Mouse (Mus musculus) limb, embryonic 11.5 days (tissue): ENCODE measurements around the gene Prdm4. TPM values are rescaled to one million over a fixed set of nuclear protein-coding genes. Genes with fewer than 3 reads are reported as not detected.

ENCODE experiments used
- ATAC-seq: fragments of 200-750 bp; cut with Nextera tagmentation; 2 replicates; pipeline ENCODE4 v1.8.0; 2017; ENCODE audit warnings: low read depth; ENCODE audit not compliant: insufficient number of reproducible peaks, low FRiP score, low TSS enrichment
- DNase-seq: peaks from one replicate; pipeline ENCODE4 v3.0.0-alpha.2; 2015; ENCODE audit warnings: low spot score
- H3K27ac ChIP-seq: fragments of 300-500 bp; sonication (generic); replicated peaks from 2 replicates; pipeline ENCODE4 v1.5.1; 2014; ENCODE audit warnings: low read depth, mild to moderate bottlenecking, low read length
- H3K27me3 ChIP-seq: fragments of 300-500 bp; sonication (generic); 2 replicates; pipeline ENCODE4 v1.6.1; 2014; ENCODE audit warnings: mild to moderate bottlenecking, low read length, mixed read lengths; ENCODE audit not compliant: control insufficient read depth, insufficient read depth
- H3K36me3 ChIP-seq: fragments of 300-500 bp; sonication (generic); 2 replicates; pipeline ENCODE4 v1.6.1; 2014; ENCODE audit warnings: mild to moderate bottlenecking, low read length, moderate library complexity, mixed read lengths; ENCODE audit not compliant: control insufficient read depth, insufficient read depth
- H3K4me1 ChIP-seq: fragments of 300-500 bp; sonication (generic); 2 replicates; pipeline ENCODE4 v1.6.1; 2014; ENCODE audit warnings: low read length, mixed read lengths; ENCODE audit not compliant: control insufficient read depth, insufficient read depth
- H3K4me2 ChIP-seq: fragments of 300-500 bp; sonication (generic); 2 replicates; pipeline ENCODE4 v1.6.1; 2014; ENCODE audit warnings: low read depth, mild to moderate bottlenecking, moderate library complexity; ENCODE audit not compliant: severe bottlenecking
- H3K4me3 ChIP-seq: fragments of 300-500 bp; sonication (generic); 2 replicates; pipeline ENCODE4 v1.5.1; 2014; ENCODE audit warnings: low read depth, low read length
- H3K9ac ChIP-seq: fragments of 300-500 bp; sonication (generic); 2 replicates; pipeline ENCODE4 v1.6.1; 2014; ENCODE audit warnings: mild to moderate bottlenecking, low read length
- H3K9me3 ChIP-seq: fragments of 300-500 bp; sonication (generic); 2 replicates; pipeline ENCODE4 v1.6.1; 2016; ENCODE audit warnings: low read length; ENCODE audit not compliant: control insufficient read depth
- WGBS: fragments of 180-500 bp; shearing (Covaris S2); extraction: QIAGEN DNeasy Blood & Tissue Kit; methylation state at CpG from one replicate; pipeline ENCODE4 v1.1.7; 2014; 5-methylcytosine and 5-hydroxymethylcytosine counted together
- polyA plus RNA-seq: library from polyadenylated mRNA; unstranded; fragments of >200 nt; fragmentation: Nextera tagmentation; extraction: Ambion mirVana; gene quantifications from 2 replicates; pipeline ENCODE4 v1.2.1, GENCODE M21; 2014

The Prdm4 gene
- polyA plus RNA-seq, 1 experiment from 2014 or later: 35.8 TPM

- H3K27me3 ChIP-seq: no peaks in the 10 kb centered on the region
- no peak overlapping the region for H3K4me2 ChIP-seq
- DNase-seq (no peak), ATAC-seq (no peak)
- no peaks in the 10 kb centered on the region for H3K9me3 ChIP-seq
- H3K4me1 ChIP-seq: no peaks in the 10 kb centered on the region
- H3K4me3 ChIP-seq: no peak overlapping the region
- WGBS: 89% methylated on average over 6 of the region's 6 CpGs
- H3K27ac ChIP-seq: no peak overlapping the region
- peaks cover 16% of the 10 kb centered on the region for H3K36me3 ChIP-seq
- H3K9ac ChIP-seq: no peak overlapping the region
These were observed 35.0 kb upstream of the Prdm4 start for GRCm38 (mm10) chr10:85951765-85952443.

- Histone ChIP-seq H3K4me2 (no peak overlapping the region), H3K36me3 (peaks cover 10% of the 10 kb centered on the region), H3K4me3 (no peak overlapping the region), H3K4me1 (no peaks in the 10 kb centered on the region), H3K9me3 (no peaks in the 10 kb centered on the region), H3K9ac (no peak overlapping the region), H3K27ac (no peak overlapping the region), H3K27me3 (no peaks in the 10 kb centered on the region)
- 95% methylated on average over 8 of the region's 8 CpGs for WGBS
- no peak for DNase-seq
- no peak for ATAC-seq
These were observed 31.7 kb upstream of the Prdm4 start for GRCm38 (mm10) chr10:85948483-85949196.

GRCm38 (mm10) chr10:85936280-85936965 lies 19.5 kb upstream of the Prdm4 start:
- Histone ChIP-seq H3K9ac (no peak overlapping the region), H3K27ac (no peak overlapping the region), H3K4me2 (no peak overlapping the region), H3K27me3 (no peaks in the 10 kb centered on the region), H3K9me3 (no peaks in the 10 kb centered on the region; the same call in 1 of the 2 replicates), H3K36me3 (peaks cover 34% of the 10 kb centered on the region), H3K4me3 (no peak overlapping the region), H3K4me1 (no peaks in the 10 kb centered on the region)
- ATAC-seq (no peak), DNase-seq (no peak)
- 87% methylated on average over 6 of the region's 6 CpGs for WGBS

- 88% methylated on average over 11 of the region's 11 CpGs for WGBS
- Histone ChIP-seq H3K9me3 (no peaks in the 10 kb centered on the region), H3K27me3 (peaks cover 12% of the 10 kb centered on the region), H3K36me3 (no peaks in the 10 kb centered on the region), H3K27ac (no peak overlapping the region), H3K4me2 (no peak overlapping the region), H3K9ac (no peak overlapping the region), H3K4me1 (no peaks in the 10 kb centered on the region), H3K4me3 (no peak overlapping the region)
- no peak for DNase-seq
- no peak for ATAC-seq
These were observed 13.0 kb upstream of the Prdm4 start for GRCm38 (mm10) chr10:85929962-85930361.

- H3K27me3 ChIP-seq: peaks cover 12% of the 10 kb centered on the region
- no peak overlapping the region for H3K27ac ChIP-seq
- no peaks in the 10 kb centered on the region for H3K9me3 ChIP-seq
- H3K36me3 ChIP-seq: no peaks in the 10 kb centered on the region
- peak overlapping the region; percentile 77; the same call in 1 of the 2 replicates for H3K4me2 ChIP-seq
- no peak overlapping the region for H3K9ac ChIP-seq
- no peak for DNase-seq
- WGBS: 57% methylated on average over 11 of the region's 11 CpGs
- ATAC-seq: no peak
- no peak overlapping the region; the same call in 1 of the 2 replicates for H3K4me3 ChIP-seq
- no peaks in the 10 kb centered on the region for H3K4me1 ChIP-seq
These were observed 12.3 kb upstream of the Prdm4 start for GRCm38 (mm10) chr10:85929208-85929591.

GRCm38 (mm10) chr10:85928499-85929207 lies 11.7 kb upstream of the Prdm4 start:
- H3K4me1 ChIP-seq: no peaks in the 10 kb centered on the region
- no peaks in the 10 kb centered on the region for H3K36me3 ChIP-seq
- DNase-seq: peak; percentile 78
- peaks cover 12% of the 10 kb centered on the region for H3K27me3 ChIP-seq
- peak overlapping the region; percentile 41 for H3K4me3 ChIP-seq
- no peak overlapping the region for H3K27ac ChIP-seq
- peak overlapping the region; percentile 77 for H3K4me2 ChIP-seq
- peak overlapping the region; percentile 35; the same call in 1 of the 2 replicates for H3K9ac ChIP-seq
- WGBS: under 1% methylated on average over 63 of the region's 63 CpGs
- H3K9me3 ChIP-seq: no peaks in the 10 kb centered on the region
- ATAC-seq: peak; percentile 63; the same call in 1 of the 2 replicates

- no peaks in the 10 kb centered on the region for H3K4me1 ChIP-seq
- H3K27me3 ChIP-seq: peaks cover 12% of the 10 kb centered on the region
- H3K4me2 ChIP-seq: peak within 1 kb of the TSS; percentile 77
- H3K9me3 ChIP-seq: no peaks in the 10 kb centered on the region
- DNase-seq (peak; percentile 56), ATAC-seq (no peak)
- peak within 1 kb of the TSS; percentile 35; the same call in 1 of the 2 replicates for H3K9ac ChIP-seq
- 2% methylated on average over 23 of the region's 23 CpGs for WGBS
- H3K36me3 ChIP-seq: no peaks in the 10 kb centered on the region
- H3K27ac ChIP-seq: no peak within 1 kb of the TSS
- H3K4me3 ChIP-seq: peak within 1 kb of the TSS; percentile 41
These were observed 10.9 kb upstream of the Prdm4 start, which contains the start of gene Ascl4 for GRCm38 (mm10) chr10:85927676-85928445. TSS of gene Ascl4 (plus strand) at chr10:85927681.
